Mouse (Mus musculus): Measurements from ENCODE around the gene Nt5dc2. TPM values are rescaled to one million over a fixed set of nuclear protein-coding genes. Genes with fewer than 3 reads are reported as not detected.

Gene Nt5dc2
- polyA plus RNA-seq, 1 experiment from 2014 or later, result 371 TPM

GRCm38 (mm10) chr14:31181512-31181911 is 50.7 kb downstream of the Nt5dc2 start:
- WGBS, result 81% methylated on average over 4 of the region's 4 CpGs
- no peaks in the 10 kb centered on the region for H3K9me3 ChIP-seq (ENCODE audit: control insufficient read depth, low read length)
- no peaks in the 10 kb centered on the region for H3K27me3 ChIP-seq (replicated peaks; ENCODE audit: control insufficient read depth, insufficient read depth, low read length)
- no peak overlapping the region for H3K27ac ChIP-seq (replicated peaks; ENCODE audit: low read depth, low read length)
- ATAC-seq (ENCODE audit: low read depth) (no peak), DNase-seq (ENCODE audit: low spot score) (no peak)
- H3K9ac ChIP-seq (ENCODE audit: low read depth, low read length), result no peak overlapping the region
- no peaks in the 10 kb centered on the region for H3K4me1 ChIP-seq (ENCODE audit: control insufficient read depth, insufficient read depth, low read length)
- no peak overlapping the region for H3K4me2 ChIP-seq (ENCODE audit: low read depth, low read length)
- H3K4me3 ChIP-seq (ENCODE audit: low read depth, low read length), result no peak overlapping the region
- peaks cover 98% of the 10 kb centered on the region for H3K36me3 ChIP-seq (ENCODE audit: control insufficient read depth, insufficient read depth, low read length)

GRCm38 (mm10) chr14:31182786-31183290 is 52.0 kb downstream of the Nt5dc2 start:
- 64% methylated on average over 2 of the region's 2 CpGs for WGBS
- H3K9me3 ChIP-seq (ENCODE audit: control insufficient read depth, low read length), result no peaks in the 10 kb centered on the region
- H3K27me3 ChIP-seq (replicated peaks; ENCODE audit: control insufficient read depth, insufficient read depth, low read length), result no peaks in the 10 kb centered on the region
- no peak for DNase-seq (ENCODE audit: low spot score)
- peaks cover 98% of the 10 kb centered on the region for H3K36me3 ChIP-seq (ENCODE audit: control insufficient read depth, insufficient read depth, low read length)
- no peak overlapping the region for H3K27ac ChIP-seq (replicated peaks; ENCODE audit: low read depth, low read length)
- H3K4me2 ChIP-seq (ENCODE audit: low read depth, low read length), result no peak overlapping the region
- H3K4me3 ChIP-seq (ENCODE audit: low read depth, low read length), result no peak overlapping the region
- H3K4me1 ChIP-seq (ENCODE audit: control insufficient read depth, insufficient read depth, low read length), result no peaks in the 10 kb centered on the region
- H3K9ac ChIP-seq (ENCODE audit: low read depth, low read length), result no peak overlapping the region
- ATAC-seq (ENCODE audit: low read depth), result no peak

- Histone ChIP-seq H3K4me1 (ENCODE audit: control insufficient read depth, insufficient read depth, low read length) (no peaks in the 10 kb centered on the region), H3K27me3 (replicated peaks; ENCODE audit: control insufficient read depth, insufficient read depth, low read length) (no peaks in the 10 kb centered on the region), H3K4me3 (ENCODE audit: low read depth, low read length) (no peak overlapping the region), H3K9me3 (ENCODE audit: control insufficient read depth, low read length) (no peaks in the 10 kb centered on the region), H3K36me3 (ENCODE audit: control insufficient read depth, insufficient read depth, low read length) (peaks cover 100% of the 10 kb centered on the region), H3K4me2 (ENCODE audit: low read depth, low read length) (no peak overlapping the region), H3K27ac (replicated peaks; ENCODE audit: low read depth, low read length) (no peak overlapping the region; the same call in 1 of the 2 replicates), H3K9ac (ENCODE audit: low read depth, low read length) (no peak overlapping the region)
- DNase-seq (ENCODE audit: low spot score), result no peak
- WGBS, result 89% methylated on average over 5 of the region's 5 CpGs
- no peak for ATAC-seq (ENCODE audit: low read depth)
Observed at GRCm38 (mm10) chr14:31183541-31183940, 52.7 kb downstream of the Nt5dc2 start.

- no peak for ATAC-seq (ENCODE audit: low read depth)
- Histone ChIP-seq H3K27ac (replicated peaks; ENCODE audit: low read depth, low read length) (no peak overlapping the region), H3K27me3 (replicated peaks; ENCODE audit: control insufficient read depth, insufficient read depth, low read length) (no peaks in the 10 kb centered on the region), H3K4me2 (ENCODE audit: low read depth, low read length) (no peak overlapping the region), H3K9me3 (ENCODE audit: control insufficient read depth, low read length) (no peaks in the 10 kb centered on the region), H3K9ac (ENCODE audit: low read depth, low read length) (no peak overlapping the region), H3K4me3 (ENCODE audit: low read depth, low read length) (no peak overlapping the region), H3K4me1 (ENCODE audit: control insufficient read depth, insufficient read depth, low read length) (no peaks in the 10 kb centered on the region), H3K36me3 (ENCODE audit: control insufficient read depth, insufficient read depth, low read length) (peaks cover 100% of the 10 kb centered on the region)
- WGBS, result 92% methylated on average over 12 of the region's 12 CpGs
- DNase-seq (ENCODE audit: low spot score), result no peak
Observed at GRCm38 (mm10) chr14:31184195-31184594, 53.3 kb downstream of the Nt5dc2 start.

- ATAC-seq (ENCODE audit: low read depth) (no peak), DNase-seq (ENCODE audit: low spot score) (no peak)
- WGBS, result 90% methylated on average over 4 of the region's 4 CpGs
- Histone ChIP-seq H3K27me3 (replicated peaks; ENCODE audit: control insufficient read depth, insufficient read depth, low read length) (no peaks in the 10 kb centered on the region), H3K9me3 (ENCODE audit: control insufficient read depth, low read length) (no peaks in the 10 kb centered on the region), H3K27ac (replicated peaks; ENCODE audit: low read depth, low read length) (no peak overlapping the region), H3K4me2 (ENCODE audit: low read depth, low read length) (no peak overlapping the region), H3K36me3 (ENCODE audit: control insufficient read depth, insufficient read depth, low read length) (peaks cover 100% of the 10 kb centered on the region), H3K4me3 (ENCODE audit: low read depth, low read length) (no peak overlapping the region), H3K4me1 (ENCODE audit: control insufficient read depth, insufficient read depth, low read length) (no peaks in the 10 kb centered on the region), H3K9ac (ENCODE audit: low read depth, low read length) (no peak overlapping the region)
Observed at GRCm38 (mm10) chr14:31186656-31187055, 55.8 kb downstream of the Nt5dc2 start.

Other genes with a start within 250 kb of the Nt5dc2 start
- 0.10 TPM in 1 of 2 replicates, not detected in the other for gene Itih4, start 244.6 kb upstream of the Nt5dc2 start, polyA plus RNA-seq (2014; fragmentation: Nextera tagmentation; extraction: Ambion mirVana)
- gene Itih3, start 207.3 kb upstream of the Nt5dc2 start, polyA plus RNA-seq (2014; fragmentation: Nextera tagmentation; extraction: Ambion mirVana), result 0.33 and 0.39 TPM in 2 replicates
- not detected in 2 replicates for gene Itih1, start 187.8 kb upstream of the Nt5dc2 start, polyA plus RNA-seq (2014; fragmentation: Nextera tagmentation; extraction: Ambion mirVana)
- 9.8 and 9.9 TPM in 2 replicates for gene Nek4, start 179.7 kb upstream of the Nt5dc2 start, polyA plus RNA-seq (2014; fragmentation: Nextera tagmentation; extraction: Ambion mirVana)
- gene Glt8d1, start 129.7 kb upstream of the Nt5dc2 start, polyA plus RNA-seq (2014; fragmentation: Nextera tagmentation; extraction: Ambion mirVana), result 74.2 and 76.1 TPM in 2 replicates
- gene Spcs1, start 129.4 kb upstream of the Nt5dc2 start, polyA plus RNA-seq (2014; fragmentation: Nextera tagmentation; extraction: Ambion mirVana), result 455 and 472 TPM in 2 replicates
- gene Pbrm1, start 111.9 kb upstream of the Nt5dc2 start, polyA plus RNA-seq (2014; fragmentation: Nextera tagmentation; extraction: Ambion mirVana), result 84.6 and 96.5 TPM in 2 replicates
- 107 and 109 TPM in 2 replicates for gene Gnl3, start 111.9 kb upstream of the Nt5dc2 start, polyA plus RNA-seq (2014; fragmentation: Nextera tagmentation; extraction: Ambion mirVana)
- gene Smim4, start 2.1 kb upstream of the Nt5dc2 start, polyA plus RNA-seq (2014; fragmentation: Nextera tagmentation; extraction: Ambion mirVana), result 62.3 and 64.8 TPM in 2 replicates
- 69.4 and 76.1 TPM in 2 replicates for gene Stab1, start 37.6 kb downstream of the Nt5dc2 start, polyA plus RNA-seq (2014; fragmentation: Nextera tagmentation; extraction: Ambion mirVana)
- 546 and 580 TPM in 2 replicates for gene Tnnc1, start 77.3 kb downstream of the Nt5dc2 start, polyA plus RNA-seq (2014; fragmentation: Nextera tagmentation; extraction: Ambion mirVana)
- 296 and 339 TPM in 2 replicates for gene Nisch, start 85.9 kb downstream of the Nt5dc2 start, polyA plus RNA-seq (2014; fragmentation: Nextera tagmentation; extraction: Ambion mirVana)
- 0.51 and 0.54 TPM in 2 replicates for gene Sema3g, start 86.8 kb downstream of the Nt5dc2 start, polyA plus RNA-seq (2014; fragmentation: Nextera tagmentation; extraction: Ambion mirVana)
- gene Phf7, start 120.3 kb downstream of the Nt5dc2 start, polyA plus RNA-seq (2014; fragmentation: Nextera tagmentation; extraction: Ambion mirVana), result 10.0 and 12.8 TPM in 2 replicates
- 60.7 and 69.6 TPM in 2 replicates for gene Bap1, start 120.4 kb downstream of the Nt5dc2 start, polyA plus RNA-seq (2014; fragmentation: Nextera tagmentation; extraction: Ambion mirVana)
- gene Dnah1, start 192.8 kb downstream of the Nt5dc2 start, polyA plus RNA-seq (2014; fragmentation: Nextera tagmentation; extraction: Ambion mirVana), result 5.9 and 7.6 TPM in 2 replicates
- 43.8 and 47.4 TPM in 2 replicates for gene Capn7, start 205.6 kb downstream of the Nt5dc2 start, polyA plus RNA-seq (2014; fragmentation: Nextera tagmentation; extraction: Ambion mirVana)